Mouse (Mus musculus) limb, embryonic 11.5 days (tissue): ENCODE measurements around the gene Prpf4b. TPM values are rescaled to one million over a fixed set of nuclear protein-coding genes. Genes with fewer than 3 reads are reported as not detected.

Source experiments
- ATAC-seq: fragments of 200-750 bp; cut with Nextera tagmentation; 2 replicates; pipeline ENCODE4 v1.8.0; 2017; ENCODE audit warnings: low read depth; ENCODE audit not compliant: insufficient number of reproducible peaks, low FRiP score, low TSS enrichment
- DNase-seq: peaks from one replicate; pipeline ENCODE4 v3.0.0-alpha.2; 2015; ENCODE audit warnings: low spot score
- H3K27ac ChIP-seq: fragments of 300-500 bp; sonication (generic); replicated peaks from 2 replicates; pipeline ENCODE4 v1.5.1; 2014; ENCODE audit warnings: low read depth, mild to moderate bottlenecking, low read length
- H3K27me3 ChIP-seq: fragments of 300-500 bp; sonication (generic); 2 replicates; pipeline ENCODE4 v1.6.1; 2014; ENCODE audit warnings: mild to moderate bottlenecking, low read length, mixed read lengths; ENCODE audit not compliant: control insufficient read depth, insufficient read depth
- H3K36me3 ChIP-seq: fragments of 300-500 bp; sonication (generic); 2 replicates; pipeline ENCODE4 v1.6.1; 2014; ENCODE audit warnings: mild to moderate bottlenecking, low read length, moderate library complexity, mixed read lengths; ENCODE audit not compliant: control insufficient read depth, insufficient read depth
- H3K4me1 ChIP-seq: fragments of 300-500 bp; sonication (generic); 2 replicates; pipeline ENCODE4 v1.6.1; 2014; ENCODE audit warnings: low read length, mixed read lengths; ENCODE audit not compliant: control insufficient read depth, insufficient read depth
- H3K4me2 ChIP-seq: fragments of 300-500 bp; sonication (generic); 2 replicates; pipeline ENCODE4 v1.6.1; 2014; ENCODE audit warnings: low read depth, mild to moderate bottlenecking, moderate library complexity; ENCODE audit not compliant: severe bottlenecking
- H3K4me3 ChIP-seq: fragments of 300-500 bp; sonication (generic); 2 replicates; pipeline ENCODE4 v1.5.1; 2014; ENCODE audit warnings: low read depth, low read length
- H3K9ac ChIP-seq: fragments of 300-500 bp; sonication (generic); 2 replicates; pipeline ENCODE4 v1.6.1; 2014; ENCODE audit warnings: mild to moderate bottlenecking, low read length
- H3K9me3 ChIP-seq: fragments of 300-500 bp; sonication (generic); 2 replicates; pipeline ENCODE4 v1.6.1; 2016; ENCODE audit warnings: low read length; ENCODE audit not compliant: control insufficient read depth
- WGBS: fragments of 180-500 bp; shearing (Covaris S2); extraction: QIAGEN DNeasy Blood & Tissue Kit; methylation state at CpG from one replicate; pipeline ENCODE4 v1.1.7; 2014; 5-methylcytosine and 5-hydroxymethylcytosine counted together
- polyA plus RNA-seq: library from polyadenylated mRNA; unstranded; fragments of >200 nt; fragmentation: Nextera tagmentation; extraction: Ambion mirVana; gene quantifications from 2 replicates; pipeline ENCODE4 v1.2.1, GENCODE M21; 2014

The Prpf4b gene
- polyA plus RNA-seq, result 97.8 and 114 TPM in 2 replicates

- no peaks in the 10 kb centered on the region for H3K27me3 ChIP-seq
- peak within 1 kb of the TSS; percentile 93 for H3K9ac ChIP-seq
- peak within 1 kb of the TSS; percentile 61 for H3K4me2 ChIP-seq
- 1% methylated on average over 40 of the region's 40 CpGs for WGBS
- H3K27ac ChIP-seq, result peak within 1 kb of the TSS; percentile 96
- H3K9me3 ChIP-seq, result no peaks in the 10 kb centered on the region
- peak; percentile 92 for DNase-seq
- no peaks in the 10 kb centered on the region for H3K36me3 ChIP-seq
- H3K4me1 ChIP-seq, result peaks cover 8% of the 10 kb centered on the region
- H3K4me3 ChIP-seq, result peak within 1 kb of the TSS; percentile 88
- peak; percentile 72 for ATAC-seq
Measured at GRCm38 (mm10) chr13:34875166-34875710, at the start of gene Prpf4b. Gene Prpf4b (plus strand): TSS chr13:34875302.

GRCm38 (mm10) chr13:34826760-34827690, 48.1 kb upstream of the Prpf4b start:
- ATAC-seq (no peak), DNase-seq (no peak)
- Histone ChIP-seq H3K9ac (no peak overlapping the region), H3K4me2 (no peak overlapping the region), H3K4me3 (no peak overlapping the region), H3K27ac (no peak overlapping the region), H3K4me1 (no peaks in the 10 kb centered on the region), H3K36me3 (no peaks in the 10 kb centered on the region), H3K27me3 (no peaks in the 10 kb centered on the region), H3K9me3 (no peaks in the 10 kb centered on the region)
- 80% methylated on average over 3 of the region's 3 CpGs for WGBS

- WGBS, result 80% methylated on average over 10 of the region's 10 CpGs
- Histone ChIP-seq H3K9me3 (no peaks in the 10 kb centered on the region), H3K4me2 (no peak overlapping the region), H3K4me1 (no peaks in the 10 kb centered on the region), H3K27me3 (no peaks in the 10 kb centered on the region), H3K4me3 (no peak overlapping the region), H3K27ac (no peak overlapping the region), H3K9ac (no peak overlapping the region), H3K36me3 (no peaks in the 10 kb centered on the region)
- ATAC-seq (no peak), DNase-seq (no peak)
Measured at GRCm38 (mm10) chr13:34827988-34828882, 46.9 kb upstream of the Prpf4b start.

GRCm38 (mm10) chr13:34842851-34843250, 32.3 kb upstream of the Prpf4b start:
- H3K4me1 ChIP-seq, result no peaks in the 10 kb centered on the region
- no peaks in the 10 kb centered on the region for H3K27me3 ChIP-seq
- DNase-seq (no peak), ATAC-seq (no peak)
- no peak overlapping the region for H3K9ac ChIP-seq
- H3K27ac ChIP-seq, result no peak overlapping the region
- WGBS, result 77% methylated on average over 4 of the region's 4 CpGs
- no peaks in the 10 kb centered on the region for H3K9me3 ChIP-seq
- no peaks in the 10 kb centered on the region for H3K36me3 ChIP-seq
- no peak overlapping the region for H3K4me2 ChIP-seq
- no peak overlapping the region for H3K4me3 ChIP-seq

GRCm38 (mm10) chr13:34850759-34851158, 24.3 kb upstream of the Prpf4b start:
- no peak overlapping the region for H3K4me3 ChIP-seq
- H3K9me3 ChIP-seq, result peaks cover 13% of the 10 kb centered on the region; the same call in 1 of the 2 replicates
- 85% methylated on average over 3 of the region's 3 CpGs for WGBS
- H3K4me2 ChIP-seq, result no peak overlapping the region
- ATAC-seq, result no peak
- no peaks in the 10 kb centered on the region for H3K4me1 ChIP-seq
- H3K9ac ChIP-seq, result no peak overlapping the region
- no peaks in the 10 kb centered on the region for H3K36me3 ChIP-seq
- no peak for DNase-seq
- H3K27me3 ChIP-seq, result no peaks in the 10 kb centered on the region
- no peak overlapping the region for H3K27ac ChIP-seq

- no peaks in the 10 kb centered on the region for H3K4me1 ChIP-seq
- H3K27me3 ChIP-seq, result no peaks in the 10 kb centered on the region
- no peaks in the 10 kb centered on the region for H3K36me3 ChIP-seq
- DNase-seq (no peak), ATAC-seq (no peak)
- 73% methylated on average over 5 of the region's 5 CpGs for WGBS
- no peak overlapping the region for H3K4me3 ChIP-seq
- H3K27ac ChIP-seq, result no peak overlapping the region
- H3K9me3 ChIP-seq, result peaks cover 13% of the 10 kb centered on the region; the same call in 1 of the 2 replicates
- H3K9ac ChIP-seq, result no peak overlapping the region
- H3K4me2 ChIP-seq, result no peak overlapping the region
Measured at GRCm38 (mm10) chr13:34851191-34851784, 23.8 kb upstream of the Prpf4b start.

GRCm38 (mm10) chr13:34857526-34857925, 17.6 kb upstream of the Prpf4b start:
- H3K27me3 ChIP-seq, result no peaks in the 10 kb centered on the region
- no peaks in the 10 kb centered on the region for H3K36me3 ChIP-seq
- no peak overlapping the region for H3K27ac ChIP-seq
- WGBS, result 42% methylated on average over 2 of the region's 2 CpGs
- no peak overlapping the region for H3K4me3 ChIP-seq
- ATAC-seq, result no peak
- DNase-seq, result peak; percentile 58
- no peaks in the 10 kb centered on the region for H3K4me1 ChIP-seq
- H3K9me3 ChIP-seq, result peaks cover 13% of the 10 kb centered on the region; the same call in 1 of the 2 replicates
- H3K9ac ChIP-seq, result no peak overlapping the region
- no peak overlapping the region for H3K4me2 ChIP-seq

GRCm38 (mm10) chr13:34859406-34859805, 15.7 kb upstream of the Prpf4b start:
- ATAC-seq, result no peak
- Histone ChIP-seq H3K4me1 (no peaks in the 10 kb centered on the region), H3K9me3 (peaks cover 8% of the 10 kb centered on the region; the same call in 1 of the 2 replicates), H3K27me3 (no peaks in the 10 kb centered on the region), H3K4me2 (no peak overlapping the region), H3K4me3 (no peak overlapping the region), H3K27ac (no peak overlapping the region), H3K9ac (no peak overlapping the region), H3K36me3 (no peaks in the 10 kb centered on the region)
- 81% methylated on average over 5 of the region's 5 CpGs for WGBS
- DNase-seq, result no peak
